Mouse (Mus musculus): ENCODE measurements around the gene Arhgef19. TPM values are rescaled to one million over a fixed set of nuclear protein-coding genes. Genes with fewer than 3 reads are reported as not detected.
A peak's percentile ranks its signal among the peaks of the same experiment; 100 is the strongest.

The Arhgef19 gene
- polyA plus RNA-seq, 1 experiment from 2014 or later = 1.7 TPM

DNA sequence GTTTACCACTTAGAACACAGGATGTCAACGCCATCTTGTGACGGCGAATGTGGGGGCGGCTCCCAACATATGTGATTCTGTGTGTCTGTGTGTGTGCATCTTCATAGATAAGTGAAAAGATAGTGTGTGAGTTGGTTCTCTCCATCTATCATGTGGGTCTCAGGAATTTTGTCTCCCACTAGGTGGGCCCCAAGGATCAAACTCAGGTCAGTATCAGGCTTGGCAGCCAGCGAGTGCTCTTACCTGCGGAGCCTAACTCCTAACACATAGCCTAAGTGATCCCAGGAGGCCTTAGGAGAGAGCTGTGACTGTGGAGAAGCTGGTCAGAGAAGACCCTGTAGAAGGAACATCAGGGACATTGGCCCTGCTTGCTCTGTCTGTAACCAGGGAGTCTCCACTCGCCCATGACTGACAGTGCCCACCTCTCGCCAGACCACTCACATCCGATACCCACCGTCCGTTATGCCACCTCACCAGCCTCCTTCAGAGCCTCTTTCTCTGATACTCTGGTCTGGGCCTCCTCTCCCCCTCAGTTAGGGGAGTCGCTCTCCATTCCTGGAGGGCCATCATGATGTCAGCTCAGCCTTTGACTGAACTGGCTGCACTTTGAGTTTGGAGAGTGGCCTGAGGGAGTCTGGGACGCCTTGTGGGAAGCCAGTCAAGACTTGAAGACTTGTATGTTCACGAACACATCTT lies 28.6 kb upstream of the Arhgef19 start:
- Histone ChIP-seq H3K9me3 (ENCODE audit: control insufficient read depth, low read length) (no peaks in the 10 kb centered on the region), H3K4me2 (ENCODE audit: low read length) (peak overlapping the region; percentile 56), H3K27ac (ENCODE audit: low read depth, low read length) (peak overlapping the region; percentile 9; the same call in 1 of the 2 replicates), H3K9ac (ENCODE audit: low read depth, low read length) (peak overlapping the region; percentile 36), H3K27me3 (replicated peaks; ENCODE audit: control insufficient read depth, insufficient read depth, low read length) (no peaks in the 10 kb centered on the region), H3K4me1 (ENCODE audit: control insufficient read depth, insufficient read depth, low read depth, low read length) (peaks cover 10% of the 10 kb centered on the region), H3K36me3 (ENCODE audit: control insufficient read depth, insufficient read depth, low read length) (no peaks in the 10 kb centered on the region), H3K4me3 (ENCODE audit: low read length) (peak overlapping the region; percentile 40)
- 75% methylated on average over 14 of the region's 14 CpGs for WGBS
- peak; percentile 22; the same call in 1 of the 2 replicates for ATAC-seq

- Histone ChIP-seq H3K4me3 (ENCODE audit: low read length) (no peak overlapping the region), H3K27ac (ENCODE audit: low read depth, low read length) (no peak overlapping the region), H3K36me3 (ENCODE audit: control insufficient read depth, insufficient read depth, low read length) (no peaks in the 10 kb centered on the region), H3K9me3 (ENCODE audit: control insufficient read depth, low read length) (no peaks in the 10 kb centered on the region), H3K4me1 (ENCODE audit: control insufficient read depth, insufficient read depth, low read depth, low read length) (peaks cover 10% of the 10 kb centered on the region), H3K9ac (ENCODE audit: low read depth, low read length) (no peak overlapping the region), H3K27me3 (replicated peaks; ENCODE audit: control insufficient read depth, insufficient read depth, low read length) (no peaks in the 10 kb centered on the region), H3K4me2 (ENCODE audit: low read length) (no peak overlapping the region)
- no peak for ATAC-seq
- WGBS = 97% methylated on average over 4 of the region's 4 CpGs
Observed at GRCm38 (mm10) chr4:141211646-141212045, 27.7 kb upstream of the Arhgef19 start.

- no peaks in the 10 kb centered on the region for H3K36me3 ChIP-seq (ENCODE audit: control insufficient read depth, insufficient read depth, low read length)
- no peak overlapping the region for H3K27ac ChIP-seq (ENCODE audit: low read depth, low read length)
- WGBS = 77% methylated on average over 9 of the region's 9 CpGs
- H3K4me3 ChIP-seq (ENCODE audit: low read length) = no peak overlapping the region
- H3K9me3 ChIP-seq (ENCODE audit: control insufficient read depth, low read length) = no peaks in the 10 kb centered on the region
- H3K4me1 ChIP-seq (ENCODE audit: control insufficient read depth, insufficient read depth, low read depth, low read length) = peaks cover 10% of the 10 kb centered on the region
- H3K4me2 ChIP-seq (ENCODE audit: low read length) = no peak overlapping the region
- H3K27me3 ChIP-seq (replicated peaks; ENCODE audit: control insufficient read depth, insufficient read depth, low read length) = no peaks in the 10 kb centered on the region
- ATAC-seq = no peak
- no peak overlapping the region for H3K9ac ChIP-seq (ENCODE audit: low read depth, low read length)
Observed at GRCm38 (mm10) chr4:141212892-141213291, 26.4 kb upstream of the Arhgef19 start.

DNA sequence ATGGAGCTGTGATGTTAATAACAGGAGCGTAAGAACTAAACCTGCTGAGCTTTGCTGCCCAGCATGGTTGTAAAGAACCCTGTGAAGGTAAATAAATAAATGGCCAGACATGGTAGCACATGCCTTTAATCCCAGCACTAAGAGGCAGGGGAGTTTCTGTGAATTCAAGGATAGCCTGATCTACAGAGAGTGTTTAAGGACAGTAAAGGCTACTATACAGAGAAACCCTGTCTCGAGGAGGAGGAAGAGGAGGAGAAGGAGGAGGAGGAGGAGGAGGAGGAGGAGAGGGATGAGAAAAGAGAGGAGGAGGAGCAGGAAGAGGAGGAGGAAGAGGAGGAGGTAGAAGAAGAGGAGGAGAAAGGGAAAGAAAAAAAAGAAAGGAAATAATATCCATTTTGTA lies 26.0 kb upstream of the Arhgef19 start:
- 33% methylated on average over 2 of the region's 2 CpGs for WGBS
- peak overlapping the region; percentile 96 for H3K4me2 ChIP-seq (ENCODE audit: low read length)
- no peaks in the 10 kb centered on the region for H3K27me3 ChIP-seq (replicated peaks; ENCODE audit: control insufficient read depth, insufficient read depth, low read length)
- ATAC-seq = no peak
- H3K36me3 ChIP-seq (ENCODE audit: control insufficient read depth, insufficient read depth, low read length) = no peaks in the 10 kb centered on the region
- peaks cover 10% of the 10 kb centered on the region for H3K4me1 ChIP-seq (ENCODE audit: control insufficient read depth, insufficient read depth, low read depth, low read length)
- peak overlapping the region; percentile 59; the same call in 1 of the 2 replicates for H3K27ac ChIP-seq (ENCODE audit: low read depth, low read length)
- peak overlapping the region; percentile 64 for H3K4me3 ChIP-seq (ENCODE audit: low read length)
- no peaks in the 10 kb centered on the region for H3K9me3 ChIP-seq (ENCODE audit: control insufficient read depth, low read length)
- H3K9ac ChIP-seq (ENCODE audit: low read depth, low read length) = peak overlapping the region; percentile 77

DNA sequence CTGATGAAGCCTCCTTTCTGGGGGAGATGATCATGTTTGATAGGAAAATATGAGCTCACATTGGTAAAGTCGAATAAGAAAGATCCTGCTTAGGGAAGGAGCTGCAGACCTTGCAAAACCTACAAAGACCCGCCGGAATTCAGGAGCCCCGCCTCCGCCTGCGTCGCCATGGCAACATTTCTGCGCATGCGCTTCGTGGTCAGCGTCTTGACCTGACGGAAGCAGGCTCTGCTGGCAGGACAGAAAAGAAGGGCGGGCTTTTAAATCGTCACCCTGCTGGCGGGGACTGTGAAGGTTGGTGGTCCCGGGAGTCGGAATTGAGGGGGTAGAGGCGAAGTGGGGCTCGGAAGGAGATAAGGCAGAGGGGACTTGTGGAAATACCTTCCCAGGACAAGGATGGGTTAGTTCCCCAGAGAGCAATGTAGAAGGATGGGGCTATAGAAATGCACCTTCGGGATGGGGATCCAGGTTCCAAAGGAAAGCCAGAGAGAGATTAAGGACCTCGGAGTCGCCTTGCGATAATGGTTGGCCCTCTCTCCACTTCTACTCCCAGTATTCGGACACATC lies 25.4 kb upstream of the Arhgef19 start, which contains the start of gene Rsg1:
Gene Rsg1, plus strand, starts transcription at position 187 of the 567 bp plus-strand sequence.
- H3K4me3 ChIP-seq (ENCODE audit: low read length) = peak within 1 kb of the TSS; percentile 64
- H3K27ac ChIP-seq (ENCODE audit: low read depth, low read length) = peak within 1 kb of the TSS; percentile 64; the same call in 1 of the 2 replicates
- WGBS = under 1% methylated on average over 24 of the region's 24 CpGs
- H3K9ac ChIP-seq (ENCODE audit: low read depth, low read length) = peak within 1 kb of the TSS; percentile 77
- H3K4me2 ChIP-seq (ENCODE audit: low read length) = peak within 1 kb of the TSS; percentile 96
- peaks cover 10% of the 10 kb centered on the region for H3K4me1 ChIP-seq (ENCODE audit: control insufficient read depth, insufficient read depth, low read depth, low read length)
- ATAC-seq = peak; percentile 88
- no peaks in the 10 kb centered on the region for H3K27me3 ChIP-seq (replicated peaks; ENCODE audit: control insufficient read depth, insufficient read depth, low read length)
- no peaks in the 10 kb centered on the region for H3K36me3 ChIP-seq (ENCODE audit: control insufficient read depth, insufficient read depth, low read length)
- no peaks in the 10 kb centered on the region for H3K9me3 ChIP-seq (ENCODE audit: control insufficient read depth, low read length)

DNA sequence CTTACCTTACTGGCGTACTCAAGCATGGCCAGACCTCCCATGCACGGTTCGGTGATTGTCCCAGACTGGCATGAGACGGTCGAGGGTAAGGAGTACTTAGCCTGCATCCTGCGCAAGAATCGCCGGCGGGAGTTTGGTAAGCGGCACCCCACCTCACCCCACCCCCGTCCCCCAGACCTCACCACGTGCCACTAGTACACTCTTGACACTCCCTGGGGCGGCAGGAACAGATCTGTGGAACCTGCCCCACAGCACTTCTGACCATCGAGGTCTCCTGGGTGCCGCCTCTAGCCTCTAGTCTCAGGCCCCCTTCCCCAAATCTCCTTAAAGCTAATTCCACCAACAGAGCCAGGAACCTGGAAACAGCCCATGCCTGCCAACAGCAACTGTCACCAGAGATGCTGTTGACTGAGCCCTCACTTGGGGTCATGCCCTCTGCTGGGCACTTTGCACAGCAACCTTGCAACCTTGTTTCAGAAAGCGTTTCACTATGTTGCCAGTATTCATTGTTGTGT lies 24.9 kb upstream of the Arhgef19 start:
- Histone ChIP-seq H3K9ac (ENCODE audit: low read depth, low read length) (peak overlapping the region; percentile 77), H3K9me3 (ENCODE audit: control insufficient read depth, low read length) (no peaks in the 10 kb centered on the region), H3K4me1 (ENCODE audit: control insufficient read depth, insufficient read depth, low read depth, low read length) (peaks cover 10% of the 10 kb centered on the region), H3K4me2 (ENCODE audit: low read length) (peak overlapping the region; percentile 96), H3K27ac (ENCODE audit: low read depth, low read length) (no peak overlapping the region), H3K4me3 (ENCODE audit: low read length) (peak overlapping the region; percentile 64), H3K27me3 (replicated peaks; ENCODE audit: control insufficient read depth, insufficient read depth, low read length) (no peaks in the 10 kb centered on the region), H3K36me3 (ENCODE audit: control insufficient read depth, insufficient read depth, low read length) (no peaks in the 10 kb centered on the region)
- 2% methylated on average over 16 of the region's 16 CpGs for WGBS
- ATAC-seq = peak; percentile 72

GRCm38 (mm10) chr4:141219583-141220213 lies 19.6 kb upstream of the Arhgef19 start:
- H3K9me3 ChIP-seq (ENCODE audit: control insufficient read depth, low read length) = no peaks in the 10 kb centered on the region; the same call in 1 of the 2 replicates
- no peak overlapping the region for H3K4me2 ChIP-seq (ENCODE audit: low read length)
- WGBS = 77% methylated on average over 20 of the region's 20 CpGs
- no peaks in the 10 kb centered on the region for H3K27me3 ChIP-seq (replicated peaks; ENCODE audit: control insufficient read depth, insufficient read depth, low read length)
- H3K9ac ChIP-seq (ENCODE audit: low read depth, low read length) = no peak overlapping the region
- 0 out of 2 replicates have a peak, but pooled peaks cover 2% of the 10 kb centered on the region for H3K36me3 ChIP-seq (ENCODE audit: control insufficient read depth, insufficient read depth, low read length)
- H3K4me1 ChIP-seq (ENCODE audit: control insufficient read depth, insufficient read depth, low read depth, low read length) = peaks cover under 1% of the 10 kb centered on the region; the same call in 1 of the 2 replicates
- no peak overlapping the region for H3K4me3 ChIP-seq (ENCODE audit: low read length)
- peak; percentile 37; the same call in 1 of the 2 replicates for ATAC-seq
- H3K27ac ChIP-seq (ENCODE audit: low read depth, low read length) = no peak overlapping the region

- Histone ChIP-seq H3K9me3 (ENCODE audit: control insufficient read depth, low read length) (no peaks in the 10 kb centered on the region; the same call in 1 of the 2 replicates), H3K27ac (ENCODE audit: low read depth, low read length) (no peak overlapping the region), H3K4me2 (ENCODE audit: low read length) (no peak overlapping the region), H3K36me3 (ENCODE audit: control insufficient read depth, insufficient read depth, low read length) (0 out of 2 replicates have a peak, but pooled peaks cover 2% of the 10 kb centered on the region), H3K4me1 (ENCODE audit: control insufficient read depth, insufficient read depth, low read depth, low read length) (no peaks in the 10 kb centered on the region), H3K27me3 (replicated peaks; ENCODE audit: control insufficient read depth, insufficient read depth, low read length) (no peaks in the 10 kb centered on the region), H3K9ac (ENCODE audit: low read depth, low read length) (no peak overlapping the region), H3K4me3 (ENCODE audit: low read length) (no peak overlapping the region)
- 76% methylated on average over 2 of the region's 2 CpGs for WGBS
- no peak for ATAC-seq
Observed at GRCm38 (mm10) chr4:141221848-141222247, 17.5 kb upstream of the Arhgef19 start.

DNA sequence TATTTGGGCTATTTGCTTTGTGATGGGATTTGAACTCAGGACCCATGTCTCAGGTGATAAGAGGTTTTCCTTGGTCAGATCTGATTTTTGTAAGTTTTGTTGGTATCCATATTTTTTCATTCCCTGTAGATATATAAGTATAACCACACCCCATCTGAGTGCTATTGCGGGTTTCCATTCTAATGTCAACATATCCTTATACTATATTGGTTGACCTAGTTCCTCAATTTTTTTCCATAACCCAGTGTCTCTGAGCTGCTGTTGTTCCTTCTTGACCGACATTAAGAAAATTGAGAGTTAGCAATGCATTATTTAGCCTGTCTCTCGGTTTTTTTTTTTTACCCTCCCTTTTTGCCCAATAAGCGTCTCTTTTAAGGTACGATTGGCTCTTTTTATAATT lies 16.5 kb upstream of the Arhgef19 start:
- H3K27ac ChIP-seq (ENCODE audit: low read depth, low read length) = no peak overlapping the region
- no peak for ATAC-seq
- no peaks in the 10 kb centered on the region; the same call in 1 of the 2 replicates for H3K9me3 ChIP-seq (ENCODE audit: control insufficient read depth, low read length)
- 88% methylated on average over 5 of the region's 5 CpGs for WGBS
- H3K36me3 ChIP-seq (ENCODE audit: control insufficient read depth, insufficient read depth, low read length) = 0 out of 2 replicates have a peak, but pooled peaks cover 2% of the 10 kb centered on the region
- H3K9ac ChIP-seq (ENCODE audit: low read depth, low read length) = no peak overlapping the region
- H3K4me1 ChIP-seq (ENCODE audit: control insufficient read depth, insufficient read depth, low read depth, low read length) = no peaks in the 10 kb centered on the region
- H3K4me3 ChIP-seq (ENCODE audit: low read length) = no peak overlapping the region
- no peaks in the 10 kb centered on the region for H3K27me3 ChIP-seq (replicated peaks; ENCODE audit: control insufficient read depth, insufficient read depth, low read length)
- no peak overlapping the region for H3K4me2 ChIP-seq (ENCODE audit: low read length)

Data from hindbrain, embryonic 16.5 days (tissue).